Mouse (Mus musculus) cerebellum, adult 2 months (tissue): ENCODE measurements around the gene Gh. TPM values are rescaled to one million over a fixed set of nuclear protein-coding genes. Genes with fewer than 3 reads are reported as not detected.

Source experiments
- DNase-seq, 2 experiments: peaks; one replicate each; pipeline ENCODE4 v3.0.0; 2021
- H3K27ac ChIP-seq: fragments of 200-500 bp; 2 replicates; pipeline ENCODE4 v1.5.1; 2012; ENCODE audit warnings: low read length, control low read depth, inconsistent platforms; ENCODE audit not compliant: insufficient read depth
- H3K27me3 ChIP-seq: fragments of 200-500 bp; 2 replicates; pipeline ENCODE4 v1.6.1; 2012; ENCODE audit warnings: inconsistent platforms, mild to moderate bottlenecking, low read length, moderate library complexity; ENCODE audit not compliant: control insufficient read depth, insufficient read depth
- H3K4me1 ChIP-seq: fragments of 200-500 bp; 2 replicates; pipeline ENCODE4 v1.6.1; 2011; ENCODE audit warnings: low read length; ENCODE audit not compliant: control insufficient read depth, insufficient read depth
- H3K4me3 ChIP-seq: fragments of 200-500 bp; replicated peaks from 2 replicates; pipeline ENCODE3; 2011; ENCODE audit warnings: mild to moderate bottlenecking, low read depth, low read length, control low read depth; ENCODE audit not compliant: insufficient read depth
- CTCF ChIP-seq: fragments of 200-500 bp; IDR thresholded peaks from 2 replicates; pipeline ENCODE4 v1.5.1; 2011; ENCODE audit warnings: low read depth, mild to moderate bottlenecking, control low read depth, low read length, moderate library complexity, borderline replicate concordance; ENCODE audit not compliant: insufficient read depth
- POLR2A ChIP-seq: fragments of 200-500 bp; IDR thresholded peaks from 2 replicates; pipeline ENCODE4 v1.6.1; 2011; ENCODE audit warnings: low read length, control low read depth, borderline replicate concordance; ENCODE audit not compliant: insufficient read depth
- WGBS: fragments of 180-500 bp; shearing (Covaris S2); methylation state at CpG from one replicate; pipeline ENCODE4 v1.1.7; 2018; 5-methylcytosine and 5-hydroxymethylcytosine counted together
- polyA plus RNA-seq: library from polyadenylated mRNA; depleted of rRNA; stranded (reverse); fragments of >200 nt; gene quantifications from 2 replicates; pipeline ENCODE4 v1.2.3, GENCODE M21; 2012

The Gh gene
- polyA plus RNA-seq, 1 experiment = not detected

DNA sequence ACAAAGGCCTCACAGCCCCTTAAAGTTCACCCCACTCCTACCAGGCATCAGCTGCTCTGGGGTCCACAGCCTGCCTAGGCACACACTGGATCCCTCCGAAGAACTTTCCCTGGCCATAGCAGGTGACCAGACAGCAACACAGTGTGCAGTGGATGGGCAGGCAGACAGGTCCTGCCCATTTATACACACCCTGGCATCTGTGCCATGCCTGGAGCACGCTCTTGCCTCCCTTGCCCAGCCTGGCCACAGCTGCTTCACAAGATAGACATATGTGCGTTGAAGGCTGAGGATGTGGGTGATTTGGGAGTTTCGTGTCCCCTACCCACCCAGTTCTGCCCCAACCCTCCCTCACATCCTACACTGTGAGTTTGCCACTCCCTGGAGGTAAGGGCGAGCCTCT, 36.4 kb upstream of the Gh start:
- Histone ChIP-seq H3K27ac (no peak overlapping the region), H3K4me1 (peaks cover 1% of the 10 kb centered on the region; the same call in 1 of the 2 replicates), H3K27me3 (no peaks in the 10 kb centered on the region), H3K4me3 (no peak overlapping the region)
- TF ChIP-seq POLR2A (no peak), CTCF (no peak)
- no peak for DNase-seq
- 80% methylated on average over 5 of the region's 5 CpGs for WGBS

DNA sequence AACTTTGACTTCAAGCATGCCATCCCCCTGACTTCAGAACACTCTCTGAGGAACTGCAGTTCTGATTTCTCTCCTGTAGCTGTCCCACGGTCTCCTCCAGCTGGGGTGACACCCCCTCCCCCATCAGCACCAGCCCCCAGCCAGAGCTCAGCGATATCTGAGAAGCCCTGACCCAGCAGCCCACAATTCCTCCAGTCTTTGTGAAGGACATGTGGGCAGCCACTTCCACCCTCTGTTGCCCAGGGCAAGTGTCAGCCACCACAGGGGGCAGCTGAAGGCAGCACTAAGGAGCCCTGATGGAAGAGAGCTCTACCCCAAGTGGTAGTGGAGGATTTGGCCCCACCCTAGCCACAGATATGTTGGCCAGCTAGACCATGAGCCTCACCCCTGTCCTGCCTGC, 32.4 kb upstream of the Gh start:
- Histone ChIP-seq H3K27me3 (no peaks in the 10 kb centered on the region), H3K27ac (no peak overlapping the region), H3K4me3 (no peak overlapping the region), H3K4me1 (peaks cover 9% of the 10 kb centered on the region)
- no peak for DNase-seq
- TF ChIP-seq POLR2A (no peak), CTCF (no peak)
- 34% methylated on average over 2 of the region's 2 CpGs for WGBS

DNA sequence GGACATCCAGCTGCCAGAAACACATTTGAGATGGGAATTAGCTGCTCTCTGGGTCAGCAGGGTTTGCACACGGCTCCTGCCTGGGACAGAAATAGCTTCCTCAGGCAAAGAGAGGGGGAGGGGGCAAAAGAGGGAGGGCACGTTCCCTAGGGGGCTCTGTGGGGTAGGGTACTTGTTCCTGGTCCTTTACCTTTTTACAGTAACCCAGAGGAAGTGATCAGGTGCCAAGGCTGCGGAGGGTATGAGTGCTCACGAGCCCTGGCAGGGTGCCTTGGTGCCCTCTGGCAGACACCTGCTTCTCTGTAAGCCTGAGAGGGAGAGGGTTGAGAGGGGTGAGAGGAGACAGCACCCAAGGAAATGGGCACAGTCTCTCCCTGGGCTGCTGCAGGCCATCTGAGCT, 30.8 kb upstream of the Gh start:
- Histone ChIP-seq H3K27ac (no peak overlapping the region), H3K4me3 (no peak overlapping the region), H3K4me1 (peaks cover 9% of the 10 kb centered on the region), H3K27me3 (no peaks in the 10 kb centered on the region)
- DNase-seq = peak; percentile 36 to 41
- 5% methylated on average over 4 of the region's 4 CpGs for whole genome bisulfite sequencing
- no peak for TF ChIP-seq POLR2A
- TF ChIP-seq CTCF = no peak

DNA sequence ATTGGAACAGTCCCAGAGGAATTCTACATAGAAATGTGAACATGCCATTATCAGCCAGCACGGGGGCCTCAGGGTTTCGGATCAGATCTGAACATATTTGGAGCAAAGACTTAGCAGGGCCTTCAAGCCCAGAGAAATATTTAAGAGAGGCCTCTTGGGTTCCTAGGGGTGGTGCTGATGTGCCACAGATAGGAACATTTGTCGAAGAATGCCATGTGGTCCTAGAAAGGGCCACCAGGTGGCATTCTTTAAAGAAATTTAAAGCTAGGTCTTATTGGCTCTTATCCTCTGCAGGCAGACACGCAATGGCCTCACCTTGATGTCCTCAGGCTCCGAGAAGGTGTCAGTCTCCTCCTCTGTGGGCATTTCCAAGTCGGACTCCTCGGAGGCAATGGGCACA, 28.0 kb upstream of the Gh start:
- H3K4me1 ChIP-seq = peaks cover 9% of the 10 kb centered on the region
- no peak overlapping the region for H3K4me3 ChIP-seq
- H3K27me3 ChIP-seq = no peaks in the 10 kb centered on the region
- 56% methylated on average over 7 of the region's 7 CpGs for WGBS
- H3K27ac ChIP-seq = no peak overlapping the region
- TF ChIP-seq POLR2A (no peak), CTCF (peak; percentile 62)
- peak; percentile 38 to 39 for DNase-seq

DNA sequence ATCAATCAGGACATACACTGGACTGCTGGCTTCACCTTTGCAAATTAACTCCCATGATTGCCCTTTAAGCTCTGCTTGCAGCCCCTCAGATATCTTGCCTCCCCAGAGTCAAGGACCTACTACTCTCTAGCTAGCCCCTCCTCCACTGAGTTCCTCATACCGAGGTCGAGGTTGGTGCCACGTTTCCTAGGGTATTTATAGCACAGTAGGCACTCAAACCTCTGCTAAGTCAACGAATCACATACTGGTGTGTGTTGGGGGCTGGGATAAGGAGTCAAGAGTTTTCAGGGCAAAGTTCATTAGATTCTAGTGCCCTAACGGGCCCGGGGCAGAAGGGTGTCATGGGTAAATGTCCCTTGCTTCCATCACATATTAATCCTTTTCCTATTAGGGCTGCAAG, 27.5 kb upstream of the Gh start:
- peaks cover 9% of the 10 kb centered on the region for H3K4me1 ChIP-seq
- H3K27me3 ChIP-seq = no peaks in the 10 kb centered on the region
- H3K27ac ChIP-seq = no peak overlapping the region
- no peak overlapping the region for H3K4me3 ChIP-seq
- 83% methylated on average over 6 of the region's 6 CpGs for WGBS
- TF ChIP-seq POLR2A (no peak), CTCF (no peak)
- no peak for DNase-seq

DNA sequence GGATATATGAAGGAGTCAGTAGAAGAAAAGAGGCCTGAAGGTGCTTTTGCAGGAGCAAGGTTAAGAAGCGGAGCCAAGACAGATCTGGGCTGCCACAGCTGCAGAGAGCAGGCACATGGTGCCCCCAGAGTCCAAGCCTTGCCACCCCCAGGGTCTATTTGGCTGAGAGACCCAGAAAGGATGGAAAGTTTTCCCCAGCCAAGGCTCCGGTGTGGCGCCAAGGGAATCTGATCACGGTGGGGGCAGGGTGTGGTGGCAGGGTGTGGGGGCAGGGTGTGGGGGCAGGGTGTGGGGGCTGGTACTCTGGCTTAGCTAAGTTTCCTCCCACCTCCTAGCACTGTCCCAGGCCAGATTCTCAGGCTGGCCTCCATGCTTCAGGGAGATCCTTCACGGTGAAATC, 26.9 kb upstream of the Gh start:
- no peak for DNase-seq
- H3K4me3 ChIP-seq = no peak overlapping the region
- no peak overlapping the region for H3K27ac ChIP-seq
- 38% methylated on average over 5 of the region's 5 CpGs for WGBS
- no peaks in the 10 kb centered on the region for H3K27me3 ChIP-seq
- no peak for TF ChIP-seq POLR2A
- no peak for TF ChIP-seq CTCF
- H3K4me1 ChIP-seq = peaks cover 9% of the 10 kb centered on the region

DNA sequence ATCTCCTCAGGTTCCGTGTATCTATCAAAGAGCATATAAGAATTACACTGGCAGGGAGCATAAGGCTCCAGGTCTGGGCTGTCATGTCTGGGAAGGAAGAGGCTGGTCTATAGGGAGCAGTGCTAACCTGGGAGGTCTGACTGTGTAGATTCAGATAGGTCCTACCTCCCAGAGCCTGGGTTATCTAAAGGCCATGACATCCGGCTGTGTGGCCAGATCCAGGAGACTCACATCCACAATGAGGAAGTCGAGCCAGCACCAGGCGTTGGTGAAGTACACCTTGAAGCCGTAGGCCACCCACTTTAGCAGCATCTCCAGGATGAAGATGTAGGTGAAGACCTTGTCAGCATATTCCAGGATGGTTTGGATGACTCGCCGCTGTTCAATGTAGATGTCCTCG, 24.8 kb upstream of the Gh start:
- Histone ChIP-seq H3K27ac (no peak overlapping the region), H3K4me3 (no peak overlapping the region), H3K4me1 (no peaks in the 10 kb centered on the region; the same call in 1 of the 2 replicates), H3K27me3 (no peaks in the 10 kb centered on the region)
- TF ChIP-seq CTCF = no peak
- no peak for TF ChIP-seq POLR2A
- DNase-seq = no peak
- WGBS = 93% methylated on average over 8 of the region's 8 CpGs

DNA sequence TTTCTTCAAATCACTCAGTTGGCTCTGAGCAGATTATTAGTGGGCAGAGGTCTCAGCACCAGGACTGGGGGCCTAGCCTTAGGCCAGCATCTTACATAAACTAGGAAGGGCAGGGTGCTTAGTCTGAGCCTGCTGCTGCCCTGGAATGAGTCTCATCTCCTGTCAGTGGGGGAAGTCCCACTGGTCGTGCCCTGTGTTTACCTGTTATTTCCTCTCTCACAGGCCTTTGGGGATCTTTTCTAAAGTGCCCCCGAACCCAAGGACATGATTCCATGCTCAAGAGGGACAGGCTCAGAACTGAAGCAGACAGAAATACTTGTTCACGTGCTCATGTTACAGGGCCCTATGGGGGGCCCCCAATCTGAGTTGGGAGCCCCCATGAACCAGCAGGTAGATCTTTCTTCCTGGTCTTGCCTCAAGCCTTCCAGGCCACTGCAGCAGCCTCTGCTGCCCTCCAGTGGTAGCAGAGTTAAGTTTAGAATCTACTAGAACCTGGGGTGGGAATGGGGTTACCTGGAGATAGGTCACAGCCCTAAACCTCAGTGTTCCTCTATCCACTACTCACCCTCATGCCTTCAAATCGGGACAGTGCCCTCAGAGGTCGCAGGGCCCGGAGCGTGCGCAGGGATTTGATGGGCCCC, 24.0 kb upstream of the Gh start:
- no peaks in the 10 kb centered on the region; the same call in 1 of the 2 replicates for H3K4me1 ChIP-seq
- 68% methylated on average over 8 of the region's 8 CpGs for whole genome bisulfite sequencing
- DNase-seq = peak; percentile 66 to 71
- no peak overlapping the region for H3K27ac ChIP-seq
- H3K4me3 ChIP-seq = no peak overlapping the region
- no peaks in the 10 kb centered on the region for H3K27me3 ChIP-seq
- TF ChIP-seq CTCF (peak; percentile 88), POLR2A (no peak)
